ENCODE assay signal across 17 mouse cellular contexts in the genomic region with DNA sequence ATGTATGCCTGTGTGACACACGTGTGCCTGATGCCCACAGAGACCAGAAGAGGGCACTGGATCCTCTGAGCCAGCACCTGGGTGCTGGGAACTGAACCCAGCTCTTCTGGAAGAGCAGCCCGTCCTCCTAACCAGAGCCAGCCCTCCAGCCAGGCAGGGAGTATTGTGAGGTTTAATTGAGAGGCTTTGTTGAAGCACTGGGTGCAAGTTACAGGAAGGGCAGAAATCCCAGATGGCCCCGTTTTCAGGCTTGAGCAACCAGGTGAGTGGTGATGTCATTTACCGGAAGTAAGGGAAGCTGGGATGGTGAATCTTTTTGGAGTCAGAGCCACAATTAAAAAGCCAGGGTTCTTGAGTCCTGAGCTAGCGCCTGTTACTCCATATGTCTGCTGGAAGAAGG. TPM values are rescaled to one million over a fixed set of nuclear protein-coding genes. Genes with fewer than 3 reads are reported as not detected.
"Had no signal": no experiment of that assay in that cellular context is flagged by ENCODE, and none has a peak within 500 bp of the region (broad histone marks: within the 10 kb centered on the region; RNA-seq: fewer than 3 reads in every experiment).

No protein-coding gene starts in this region.

- H3K4me3 ChIP-seq: left cerebral cortex, adult 2 months; liver, embryonic 13.5 days; lung, embryonic 15.5 days; megakaryocyte, embryonic 14.5 days; midbrain, embryonic 15.5 days; neural tube, embryonic 13.5 days; stomach, embryonic 15.5 days had no signal

- H3K4me2 ChIP-seq: liver, embryonic 13.5 days; stomach, embryonic 15.5 days had no signal

- H3K9me3 ChIP-seq: liver, embryonic 13.5 days; lung, embryonic 15.5 days; midbrain, embryonic 15.5 days; neural tube, embryonic 13.5 days; stomach, embryonic 15.5 days had no signal

- DNase-seq: kidney, adult 18-20 months; kidney, postnatal 14 days; liver; liver, embryonic 13.5 days; liver, postnatal 0 days; lung, postnatal 14 days; right cerebral cortex, postnatal 14 days; thymus, postnatal 4 days had no signal

- H3K36me3 ChIP-seq: liver, embryonic 13.5 days; midbrain, embryonic 15.5 days had no signal

- H3K27ac ChIP-seq: left cerebral cortex, adult 2 months; liver, embryonic 13.5 days; macrophage; midbrain, embryonic 15.5 days; neural tube, embryonic 13.5 days; stomach, embryonic 15.5 days had no signal

- H3K27me3 ChIP-seq: liver, embryonic 13.5 days; lung, embryonic 15.5 days; midbrain, embryonic 15.5 days; neural tube, embryonic 13.5 days; stomach, embryonic 15.5 days had no signal

- ATAC-seq: liver, postnatal 0 days; midbrain, embryonic 15.5 days had no signal

- H3K9ac ChIP-seq: liver, embryonic 13.5 days; liver, postnatal 0 days; lung, embryonic 15.5 days; midbrain, embryonic 15.5 days; stomach, embryonic 15.5 days had no signal

RNA-seq across cellular contexts. Expression of a gene that starts 23.1 kb away (rescaled TPM):
- total RNA-seq: layer of hippocampus, postnatal 14 days; left cerebral cortex, adult 2 months; left cerebral cortex, postnatal 14 days had no signal
- polyA plus RNA-seq: macrophage; neural tube, embryonic 13.5 days had no signal
